Mouse (Mus musculus) erythroblast, embryonic 14.5 days (primary cell): ENCODE measurements around the gene Kif1b.

Experiments used
- GATA1 ChIP-seq: IDR thresholded peaks from 2 replicates; pipeline ENCODE4 v1.6.1; 2012; ENCODE audit warnings: low read length, inconsistent platforms, mixed read lengths
- TAL1 ChIP-seq: IDR thresholded peaks from 3 replicates; pipeline ENCODE4 v1.6.1; 2012; ENCODE audit warnings: low read length, inconsistent platforms, mixed read lengths

- no peak for TF ChIP-seq GATA1
- TF ChIP-seq TAL1: no peak
These were observed 163.0 kb downstream of the Kif1b start for GRCm38 (mm10) chr4:149144459-149144858.
